Mouse (Mus musculus): ENCODE data around the gene Mpnd.

GRCm38 (mm10) chr17:55963171-55963570 is 42.3 kb upstream of the Mpnd start:
- no peak for TF ChIP-seq CTCF (IDR thresholded peaks at IDR 0.05; ENCODE audit: extremely low read depth, insufficient read depth, low read length)
- no peak for TF ChIP-seq POLR2A (IDR thresholded peaks at IDR 0.05; ENCODE audit: extremely low read depth, insufficient read depth, low read length)
